Mouse (Mus musculus): ENCODE measurements around the gene Mrc2. TPM values are rescaled to one million over a fixed set of nuclear protein-coding genes. Genes with fewer than 3 reads are reported as not detected.
A peak's percentile ranks its signal among the peaks of the same experiment; 100 is the strongest.

The Mrc2 gene
- 1.2 and 1.5 TPM in 2 replicates for polyA plus RNA-seq (2012; rRNA removed)

DNA sequence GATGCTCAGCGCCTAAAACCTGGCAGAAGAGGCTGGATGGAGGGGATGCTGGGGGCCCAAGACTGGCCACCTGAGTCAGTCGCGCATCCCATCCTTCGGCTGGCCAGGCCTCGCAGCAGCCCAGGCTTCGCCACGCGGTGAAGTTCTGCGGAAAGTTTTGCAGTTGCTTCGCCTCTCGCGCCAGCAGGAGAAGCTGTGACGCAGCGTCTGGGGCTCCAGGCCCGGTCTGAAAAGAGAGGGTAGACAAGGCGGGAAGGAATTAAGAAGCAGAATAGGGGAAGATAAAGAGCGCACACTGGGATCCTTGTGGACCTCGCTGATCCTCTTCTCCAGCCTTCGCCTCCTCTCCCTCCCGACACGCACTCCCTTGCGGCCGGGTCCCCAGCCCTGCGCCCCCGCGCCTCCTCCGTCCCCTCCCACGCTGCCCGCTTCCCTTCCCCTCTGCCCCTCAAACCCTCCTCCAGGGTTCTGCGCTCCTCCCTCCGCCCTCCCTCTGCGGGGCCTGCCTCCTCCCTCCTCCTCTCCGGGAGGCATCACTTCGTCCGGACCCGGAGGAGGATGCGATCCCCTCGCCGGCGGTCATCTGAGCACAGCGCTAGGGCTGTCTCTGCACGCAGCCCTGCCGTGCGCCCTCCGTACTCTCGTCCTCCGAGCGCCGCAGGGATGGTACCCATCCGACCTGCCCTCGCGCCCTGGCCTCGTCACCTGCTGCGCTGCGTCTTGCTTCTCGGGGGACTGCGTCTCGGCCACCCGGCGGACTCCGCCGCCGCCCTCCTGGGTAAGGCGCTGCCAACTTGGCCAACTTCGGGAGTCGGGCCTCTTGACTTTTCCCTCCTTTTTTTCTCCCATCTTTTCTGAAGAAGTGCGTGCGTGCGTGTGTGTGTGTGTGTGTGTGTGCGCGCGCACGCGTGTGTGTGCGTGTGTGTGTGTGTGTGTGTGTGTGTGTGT, at the start of gene Mrc2:
Gene Mrc2, plus strand, starts transcription at position 520 of the 948 bp plus-strand sequence.
- TF ChIP-seq CTCF (IDR thresholded peaks at IDR 0.05; ENCODE audit: control insufficient read depth, insufficient read depth, insufficient replicate concordance, low read depth, low read length) = no peak
- no peak for TF ChIP-seq POLR2A (IDR thresholded peaks at IDR 0.05; ENCODE audit: control insufficient read depth, low read depth, low read length)
- H3K4me3 ChIP-seq (ENCODE audit: control insufficient read depth, low read depth, low read length) = peak within 1 kb of the TSS; percentile 82
- H3K4me1 ChIP-seq (ENCODE audit: control insufficient read depth, insufficient read depth, low read length) = peaks cover 23% of the 10 kb centered on the region
- no peak within 1 kb of the TSS; the same call in 1 of the 2 replicates for H3K27ac ChIP-seq (ENCODE audit: control insufficient read depth, insufficient read depth, low read depth, low read length)
- H3K36me3 ChIP-seq (ENCODE audit: control insufficient read depth, insufficient read depth, low read length) = no peaks in the 10 kb centered on the region
- no peaks in the 10 kb centered on the region for H3K27me3 ChIP-seq (ENCODE audit: control insufficient read depth, insufficient read depth, low read length)

DNA sequence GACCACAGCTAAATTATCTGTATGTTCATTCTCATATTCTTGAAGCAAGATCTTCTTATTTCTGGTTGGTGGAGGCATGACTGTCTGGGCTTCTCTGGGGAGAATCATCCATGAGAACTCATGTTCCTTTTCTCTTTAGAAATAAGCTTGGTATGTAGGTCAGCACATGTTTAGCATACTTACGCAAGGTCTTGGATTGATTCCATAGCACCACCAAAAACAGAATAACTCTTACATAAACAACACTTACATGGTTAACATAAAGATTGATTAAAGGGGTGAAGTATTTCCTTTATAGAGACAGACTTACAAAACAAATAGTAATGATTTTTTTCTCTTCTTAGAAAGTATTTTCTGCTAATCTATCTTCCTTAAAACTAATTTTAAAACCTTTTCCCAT, 46.1 kb upstream of the Mrc2 start:
- H3K27ac ChIP-seq (ENCODE audit: control insufficient read depth, insufficient read depth, low read depth, low read length) = no peak overlapping the region
- TF ChIP-seq CTCF (IDR thresholded peaks at IDR 0.05; ENCODE audit: control insufficient read depth, insufficient read depth, insufficient replicate concordance, low read depth, low read length) = no peak
- TF ChIP-seq POLR2A (IDR thresholded peaks at IDR 0.05; ENCODE audit: control insufficient read depth, low read depth, low read length) = no peak
- no peaks in the 10 kb centered on the region for H3K4me1 ChIP-seq (ENCODE audit: control insufficient read depth, insufficient read depth, low read length)
- H3K27me3 ChIP-seq (ENCODE audit: control insufficient read depth, insufficient read depth, low read length) = no peaks in the 10 kb centered on the region
- H3K4me3 ChIP-seq (ENCODE audit: control insufficient read depth, low read depth, low read length) = no peak overlapping the region
- no peaks in the 10 kb centered on the region; the same call in none of the 2 replicates for H3K36me3 ChIP-seq (ENCODE audit: control insufficient read depth, insufficient read depth, low read length)

DNA sequence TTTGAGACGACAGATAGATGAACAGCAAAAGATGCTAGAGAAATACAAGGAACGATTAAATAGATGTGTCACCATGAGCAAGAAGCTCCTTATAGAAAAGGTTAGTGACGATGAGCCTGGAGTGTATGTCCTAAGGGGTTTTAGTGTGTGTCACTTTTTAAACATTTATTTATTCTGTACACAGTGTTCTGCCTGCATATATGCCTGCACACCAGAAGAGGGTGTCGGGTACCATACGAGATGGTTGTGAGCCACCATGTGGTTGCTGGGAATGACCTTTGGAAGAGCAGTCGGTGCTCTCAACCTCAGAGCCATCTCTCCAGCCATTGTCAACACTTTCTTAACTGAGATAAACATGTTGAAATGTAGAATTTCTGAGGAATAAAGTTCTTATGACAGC, 45.7 kb upstream of the Mrc2 start:
- no peak for TF ChIP-seq CTCF (IDR thresholded peaks at IDR 0.05; ENCODE audit: control insufficient read depth, insufficient read depth, insufficient replicate concordance, low read depth, low read length)
- no peak for TF ChIP-seq POLR2A (IDR thresholded peaks at IDR 0.05; ENCODE audit: control insufficient read depth, low read depth, low read length)
- Histone ChIP-seq H3K27ac (ENCODE audit: control insufficient read depth, insufficient read depth, low read depth, low read length) (no peak overlapping the region), H3K4me3 (ENCODE audit: control insufficient read depth, low read depth, low read length) (no peak overlapping the region), H3K27me3 (ENCODE audit: control insufficient read depth, insufficient read depth, low read length) (no peaks in the 10 kb centered on the region), H3K4me1 (ENCODE audit: control insufficient read depth, insufficient read depth, low read length) (no peaks in the 10 kb centered on the region), H3K36me3 (ENCODE audit: control insufficient read depth, insufficient read depth, low read length) (no peaks in the 10 kb centered on the region; the same call in none of the 2 replicates)

DNA sequence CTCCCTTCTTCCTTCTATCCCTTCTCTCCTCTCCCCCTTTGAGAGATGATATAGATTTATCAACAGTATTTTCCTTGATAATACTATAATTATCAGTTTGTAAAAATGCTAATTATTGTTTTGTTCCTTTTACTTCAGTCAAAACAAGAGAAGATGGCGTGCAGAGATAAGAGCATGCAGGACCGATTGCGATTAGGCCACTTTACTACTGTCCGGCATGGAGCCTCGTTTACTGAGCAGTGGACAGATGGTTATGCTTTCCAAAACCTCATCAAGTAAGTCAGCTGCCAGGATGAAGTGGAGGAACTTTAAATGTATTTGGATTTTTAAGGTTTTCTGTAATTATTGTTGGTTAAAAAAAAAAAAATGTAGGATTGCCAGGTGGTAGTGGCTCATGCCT, 45.1 kb upstream of the Mrc2 start:
- H3K27me3 ChIP-seq (ENCODE audit: control insufficient read depth, insufficient read depth, low read length) = no peaks in the 10 kb centered on the region
- H3K4me3 ChIP-seq (ENCODE audit: control insufficient read depth, low read depth, low read length) = no peak overlapping the region
- no peaks in the 10 kb centered on the region for H3K4me1 ChIP-seq (ENCODE audit: control insufficient read depth, insufficient read depth, low read length)
- no peak for TF ChIP-seq CTCF (IDR thresholded peaks at IDR 0.05; ENCODE audit: control insufficient read depth, insufficient read depth, insufficient replicate concordance, low read depth, low read length)
- H3K36me3 ChIP-seq (ENCODE audit: control insufficient read depth, insufficient read depth, low read length) = no peaks in the 10 kb centered on the region; the same call in 1 of the 2 replicates
- H3K27ac ChIP-seq (ENCODE audit: control insufficient read depth, insufficient read depth, low read depth, low read length) = no peak overlapping the region

DNA sequence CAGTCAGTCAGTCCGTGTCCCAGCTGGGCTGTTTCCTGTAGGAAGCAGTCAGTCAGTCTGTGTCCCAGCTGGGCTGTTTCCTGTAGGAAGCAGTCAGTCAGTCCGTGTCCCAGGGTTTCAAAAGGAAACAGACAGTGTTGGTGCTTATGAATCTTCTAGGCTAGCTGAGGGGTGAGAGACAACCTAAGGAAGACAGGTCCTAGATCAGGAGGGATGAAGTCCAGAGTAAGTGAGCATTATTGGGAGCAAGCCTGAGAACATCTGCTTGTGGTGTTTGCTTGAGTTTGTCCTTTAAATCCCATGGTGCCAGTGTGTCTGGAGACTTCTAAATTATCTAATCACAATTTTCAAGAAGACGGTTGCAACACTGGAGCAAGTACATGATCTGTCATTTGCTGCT, 32.7 kb upstream of the Mrc2 start:
- TF ChIP-seq POLR2A (IDR thresholded peaks at IDR 0.05; ENCODE audit: control insufficient read depth, low read depth, low read length) (no peak), CTCF (IDR thresholded peaks at IDR 0.05; ENCODE audit: control insufficient read depth, insufficient read depth, insufficient replicate concordance, low read depth, low read length) (no peak)
- no peak overlapping the region for H3K4me3 ChIP-seq (ENCODE audit: control insufficient read depth, low read depth, low read length)
- H3K4me1 ChIP-seq (ENCODE audit: control insufficient read depth, insufficient read depth, low read length) = no peaks in the 10 kb centered on the region
- no peak overlapping the region for H3K27ac ChIP-seq (ENCODE audit: control insufficient read depth, insufficient read depth, low read depth, low read length)
- H3K27me3 ChIP-seq (ENCODE audit: control insufficient read depth, insufficient read depth, low read length) = no peaks in the 10 kb centered on the region
- H3K36me3 ChIP-seq (ENCODE audit: control insufficient read depth, insufficient read depth, low read length) = no peaks in the 10 kb centered on the region; the same call in 1 of the 2 replicates

DNA sequence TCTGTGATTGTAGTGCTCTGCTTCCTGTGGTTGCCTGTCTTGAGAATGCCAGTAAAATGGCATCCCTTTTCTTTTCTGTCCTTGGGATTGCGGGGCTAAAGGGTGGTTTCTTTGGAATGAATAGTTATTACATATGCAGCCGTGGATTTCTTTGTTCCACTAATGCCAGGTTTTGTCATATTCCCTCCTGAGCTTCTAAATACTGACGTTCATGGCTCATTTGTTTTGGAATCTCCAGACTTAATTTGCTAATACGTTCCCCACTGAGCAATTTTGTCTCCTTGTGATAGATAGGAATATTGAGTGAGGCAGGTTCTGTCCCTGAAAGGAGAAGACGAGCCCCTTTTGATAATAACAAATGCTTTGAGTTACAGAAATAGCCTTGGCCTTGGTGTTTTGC, 31.3 kb upstream of the Mrc2 start:
- Histone ChIP-seq H3K4me3 (ENCODE audit: control insufficient read depth, low read depth, low read length) (no peak overlapping the region), H3K27ac (ENCODE audit: control insufficient read depth, insufficient read depth, low read depth, low read length) (no peak overlapping the region), H3K27me3 (ENCODE audit: control insufficient read depth, insufficient read depth, low read length) (no peaks in the 10 kb centered on the region), H3K36me3 (ENCODE audit: control insufficient read depth, insufficient read depth, low read length) (no peaks in the 10 kb centered on the region; the same call in 1 of the 2 replicates), H3K4me1 (ENCODE audit: control insufficient read depth, insufficient read depth, low read length) (no peaks in the 10 kb centered on the region)
- TF ChIP-seq POLR2A (IDR thresholded peaks at IDR 0.05; ENCODE audit: control insufficient read depth, low read depth, low read length) (no peak), CTCF (IDR thresholded peaks at IDR 0.05; ENCODE audit: control insufficient read depth, insufficient read depth, insufficient replicate concordance, low read depth, low read length) (no peak)

DNA sequence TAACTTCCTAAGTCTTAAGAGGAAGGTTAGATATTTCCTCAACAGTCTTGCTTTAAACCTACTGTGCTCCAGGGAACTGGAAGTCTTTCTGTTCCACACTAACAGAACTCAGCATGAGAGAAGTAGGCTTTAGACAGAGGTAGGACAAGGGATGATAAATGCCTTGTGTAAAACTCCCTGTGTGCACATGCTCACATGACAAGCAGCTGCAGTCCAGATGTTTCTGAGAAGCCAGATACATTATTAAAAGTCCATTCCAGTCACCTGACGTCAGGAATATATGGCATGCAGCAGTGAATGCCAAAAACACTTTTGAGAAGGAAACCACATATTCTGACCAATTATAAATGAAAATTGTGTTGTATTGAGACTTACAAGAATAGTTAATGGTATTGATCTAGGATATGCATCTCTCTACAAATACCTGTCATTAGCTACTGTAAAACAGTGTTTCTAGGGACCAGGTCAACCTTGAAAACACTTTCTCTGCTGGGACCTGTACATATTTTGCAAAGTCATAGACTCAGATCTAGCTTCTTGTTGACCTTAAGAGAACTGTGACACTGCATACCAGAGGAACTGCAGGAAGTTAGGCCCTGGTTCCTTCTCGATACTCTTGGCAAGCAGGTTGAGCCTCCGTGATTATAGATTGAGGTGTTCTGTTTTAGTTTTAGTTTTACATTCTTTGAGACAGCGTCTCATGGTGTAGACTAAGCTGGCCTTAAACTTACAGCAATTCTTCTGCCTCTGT, 30.7 kb upstream of the Mrc2 start:
- no peak overlapping the region for H3K4me3 ChIP-seq (ENCODE audit: control insufficient read depth, low read depth, low read length)
- no peaks in the 10 kb centered on the region; the same call in 1 of the 2 replicates for H3K36me3 ChIP-seq (ENCODE audit: control insufficient read depth, insufficient read depth, low read length)
- no peaks in the 10 kb centered on the region for H3K27me3 ChIP-seq (ENCODE audit: control insufficient read depth, insufficient read depth, low read length)
- TF ChIP-seq CTCF (IDR thresholded peaks at IDR 0.05; ENCODE audit: control insufficient read depth, insufficient read depth, insufficient replicate concordance, low read depth, low read length) (no peak), POLR2A (IDR thresholded peaks at IDR 0.05; ENCODE audit: control insufficient read depth, low read depth, low read length) (no peak)
- H3K27ac ChIP-seq (ENCODE audit: control insufficient read depth, insufficient read depth, low read depth, low read length) = no peak overlapping the region
- no peaks in the 10 kb centered on the region for H3K4me1 ChIP-seq (ENCODE audit: control insufficient read depth, insufficient read depth, low read length)

Data from testis, adult 2 months (tissue).